Mouse (Mus musculus) neural tube, embryonic 10.5 days (tissue): ENCODE data around the gene Psme2.
A peak's percentile ranks its signal among the peaks of the same experiment; 100 is the strongest.

Source experiments
- DNase-seq: peaks from one replicate; pipeline ENCODE4 v3.0.0-alpha.2; 2017; ENCODE audit warnings: low spot score; ENCODE audit errors: extremely low spot score

Gene Psme2

GRCm38 (mm10) chr14:55570588-55570987 lies 20.3 kb downstream of the Psme2 start:
- no peak for DNase-seq

GRCm38 (mm10) chr14:55567496-55567895 lies 23.4 kb downstream of the Psme2 start:
- no peak for DNase-seq

GRCm38 (mm10) chr14:55565748-55566147 lies 25.2 kb downstream of the Psme2 start:
- no peak for DNase-seq

GRCm38 (mm10) chr14:55563249-55563648 lies 27.7 kb downstream of the Psme2 start:
- no peak for DNase-seq

GRCm38 (mm10) chr14:55561860-55562259 lies 29.1 kb downstream of the Psme2 start:
- DNase-seq, result no peak

GRCm38 (mm10) chr14:55560202-55561073 lies 30.5 kb downstream of the Psme2 start, which contains the start of gene A730061H03Rik:
Gene A730061H03Rik (minus strand): TSS chr14:55560406.
- DNase-seq, result peak; percentile 98

- DNase-seq, result peak; percentile 93
Measured at GRCm38 (mm10) chr14:55559799-55560201, 31.1 kb downstream of the Psme2 start, which contains the start of gene Dcaf11. Gene Dcaf11 (plus strand): TSS chr14:55560006.

GRCm38 (mm10) chr14:55558740-55559448 lies 32.0 kb downstream of the Psme2 start:
- no peak for DNase-seq

GRCm38 (mm10) chr14:55557587-55557986 lies 33.3 kb downstream of the Psme2 start:
- no peak for DNase-seq

- peak; percentile 61 for DNase-seq
Measured at GRCm38 (mm10) chr14:55557003-55557402, 33.9 kb downstream of the Psme2 start.

GRCm38 (mm10) chr14:55555788-55556187 lies 35.1 kb downstream of the Psme2 start:
- no peak for DNase-seq

GRCm38 (mm10) chr14:55554635-55555034 lies 36.3 kb downstream of the Psme2 start:
- DNase-seq, result no peak

GRCm38 (mm10) chr14:55551794-55552193 lies 39.1 kb downstream of the Psme2 start:
- DNase-seq, result no peak

- DNase-seq, result no peak
Measured at GRCm38 (mm10) chr14:55551347-55551746, 39.6 kb downstream of the Psme2 start.

GRCm38 (mm10) chr14:55550191-55550590 lies 40.7 kb downstream of the Psme2 start:
- no peak for DNase-seq

GRCm38 (mm10) chr14:55544334-55544733 lies 46.6 kb downstream of the Psme2 start:
- DNase-seq, result no peak

- DNase-seq, result no peak
Measured at GRCm38 (mm10) chr14:55542268-55542667, 48.6 kb downstream of the Psme2 start.

GRCm38 (mm10) chr14:55540787-55541321 lies 50.1 kb downstream of the Psme2 start:
- peak; percentile 47 for DNase-seq

GRCm38 (mm10) chr14:55540067-55540786 lies 50.7 kb downstream of the Psme2 start, which contains the start of gene Pck2:
Gene Pck2 (plus strand): TSS chr14:55540266.
- DNase-seq, result peak; percentile 83
